Mouse (Mus musculus) forebrain, embryonic 15.5 days (tissue): ENCODE measurements at regions not wholly inside any gene's neighbourhood (a gene's known extent, or its start where the extent isn't known, plus 50 kb on each side); places are given as distances from the start of the nearest gene placed in this dataset.

ENCODE experiments used
- ATAC-seq: fragments of 200-750 bp; cut with Nextera tagmentation; replicated peaks from 2 replicates; pipeline ENCODE4 v1.8.0; 2017; ENCODE audit warnings: mild to moderate bottlenecking, moderate TSS enrichment, moderate library complexity
- H3K27ac ChIP-seq: fragments of 300-500 bp; sonication (generic); replicated peaks from 2 replicates; pipeline ENCODE4 v1.5.1; 2015; ENCODE audit warnings: mild to moderate bottlenecking, inconsistent platforms
- H3K27me3 ChIP-seq: fragments of 300-500 bp; sonication (generic); 2 replicates; pipeline ENCODE4 v1.6.1; 2015; ENCODE audit warnings: inconsistent platforms
- H3K36me3 ChIP-seq: fragments of 300-500 bp; sonication (generic); 2 replicates; pipeline ENCODE4 v1.6.1; 2015; ENCODE audit warnings: mild to moderate bottlenecking, inconsistent platforms
- H3K4me1 ChIP-seq: fragments of 300-500 bp; sonication (generic); 2 replicates; pipeline ENCODE4 v1.6.1; 2015; ENCODE audit warnings: inconsistent platforms
- H3K4me2 ChIP-seq: fragments of 300-500 bp; sonication (generic); replicated peaks from 2 replicates; pipeline ENCODE4 v1.6.1; 2015; ENCODE audit warnings: mild to moderate bottlenecking, inconsistent platforms
- H3K4me3 ChIP-seq: fragments of 300-500 bp; sonication (generic); 2 replicates; pipeline ENCODE4 v1.5.1; 2015; ENCODE audit warnings: mild to moderate bottlenecking, inconsistent platforms
- H3K9ac ChIP-seq: fragments of 300-500 bp; sonication (generic); replicated peaks from 2 replicates; pipeline ENCODE4 v1.6.1; 2015; ENCODE audit warnings: mild to moderate bottlenecking, inconsistent platforms
- H3K9me3 ChIP-seq: fragments of 300-500 bp; sonication (generic); 2 replicates; pipeline ENCODE4 v1.6.1; 2016; ENCODE audit warnings: inconsistent platforms
- WGBS: fragments of 180-500 bp; shearing (Covaris S2); methylation state at CpG from one replicate; pipeline ENCODE4 v1.1.7; 2015; ENCODE audit warnings: mixed read lengths; 5-methylcytosine and 5-hydroxymethylcytosine counted together

DNA sequence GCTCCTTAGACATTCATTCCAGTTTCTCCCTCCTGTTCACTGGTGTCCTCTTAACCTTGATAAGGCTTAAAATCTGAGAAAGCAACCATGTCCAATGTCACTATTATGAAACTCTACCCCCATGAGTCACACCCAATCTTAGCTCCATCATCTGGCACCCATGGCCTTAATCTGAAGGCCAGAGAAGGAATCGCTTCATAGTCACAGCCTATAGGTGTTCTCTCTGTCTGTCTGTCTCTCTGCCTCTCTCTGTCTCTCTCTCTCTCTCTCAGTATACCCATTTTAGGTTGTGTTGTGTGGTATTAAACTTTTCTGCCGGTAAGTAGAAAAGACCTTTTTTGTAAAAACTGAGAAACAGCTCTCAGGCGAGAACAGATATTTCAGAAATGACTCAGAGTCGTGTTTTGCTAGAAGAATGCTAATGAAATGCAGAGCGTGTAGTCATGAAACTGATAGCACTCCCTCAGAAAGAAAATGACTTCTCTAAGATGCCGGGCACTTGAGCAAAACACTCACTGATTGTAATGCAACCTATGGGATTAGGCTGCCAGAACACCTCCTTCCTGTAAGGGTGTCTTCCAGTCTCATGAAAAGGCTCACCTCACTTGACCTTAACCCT lies 133.3 kb upstream of the Spdye4c start:
- no peak for ATAC-seq
- H3K4me3 ChIP-seq, result no peak overlapping the region
- no peaks in the 10 kb centered on the region for H3K4me1 ChIP-seq
- WGBS, result 75% methylated on average over 6 of the region's 6 CpGs
- H3K9ac ChIP-seq, result no peak overlapping the region
- H3K27ac ChIP-seq, result no peak overlapping the region
- no peaks in the 10 kb centered on the region for H3K27me3 ChIP-seq
- H3K36me3 ChIP-seq, result no peaks in the 10 kb centered on the region
- no peaks in the 10 kb centered on the region; the same call in 1 of the 2 replicates for H3K9me3 ChIP-seq
- no peak overlapping the region for H3K4me2 ChIP-seq

DNA sequence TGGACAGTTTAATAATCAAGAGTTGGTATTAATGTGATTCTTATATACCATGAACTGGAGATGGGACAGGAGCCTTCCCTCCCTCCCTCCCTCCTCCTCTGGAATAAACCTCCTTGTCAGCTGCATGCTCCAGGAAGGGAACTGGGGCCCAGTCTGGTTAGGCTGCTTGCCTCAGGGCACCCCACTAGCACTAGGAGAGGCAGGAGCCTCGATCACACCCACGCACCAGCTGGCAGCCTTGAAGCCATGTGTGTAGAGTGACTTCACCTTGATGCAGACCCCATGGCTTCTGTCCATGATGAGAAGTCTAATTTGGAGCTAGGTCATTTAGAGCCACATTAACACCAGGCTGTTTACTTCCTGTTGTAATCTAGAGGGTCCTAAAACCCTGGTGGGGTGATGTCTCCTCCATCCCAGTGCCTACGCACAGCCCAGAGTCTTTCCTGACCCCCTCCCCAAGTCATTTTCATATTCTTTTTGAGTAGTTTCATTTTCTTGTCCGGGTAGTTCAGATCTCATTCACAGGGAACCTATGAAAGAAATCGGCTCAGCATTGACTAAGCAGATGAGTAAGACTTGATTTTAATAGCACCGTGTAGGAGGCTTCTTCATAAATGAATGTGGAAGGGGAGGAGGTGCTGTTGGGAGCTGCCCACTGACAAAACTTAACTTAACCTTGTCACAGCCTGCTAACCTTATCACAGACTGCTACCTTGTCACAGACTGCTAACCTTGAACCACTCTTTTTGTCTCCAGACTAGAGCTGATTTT lies 125.6 kb upstream of the Spdye4c start:
- Histone ChIP-seq H3K9me3 (no peaks in the 10 kb centered on the region; the same call in 1 of the 2 replicates), H3K36me3 (no peaks in the 10 kb centered on the region), H3K4me3 (no peak overlapping the region), H3K27me3 (no peaks in the 10 kb centered on the region), H3K9ac (no peak overlapping the region), H3K4me2 (no peak overlapping the region), H3K27ac (no peak overlapping the region), H3K4me1 (no peaks in the 10 kb centered on the region)
- ATAC-seq, result no peak
- 90% methylated on average over 6 of the region's 6 CpGs for whole genome bisulfite sequencing

DNA sequence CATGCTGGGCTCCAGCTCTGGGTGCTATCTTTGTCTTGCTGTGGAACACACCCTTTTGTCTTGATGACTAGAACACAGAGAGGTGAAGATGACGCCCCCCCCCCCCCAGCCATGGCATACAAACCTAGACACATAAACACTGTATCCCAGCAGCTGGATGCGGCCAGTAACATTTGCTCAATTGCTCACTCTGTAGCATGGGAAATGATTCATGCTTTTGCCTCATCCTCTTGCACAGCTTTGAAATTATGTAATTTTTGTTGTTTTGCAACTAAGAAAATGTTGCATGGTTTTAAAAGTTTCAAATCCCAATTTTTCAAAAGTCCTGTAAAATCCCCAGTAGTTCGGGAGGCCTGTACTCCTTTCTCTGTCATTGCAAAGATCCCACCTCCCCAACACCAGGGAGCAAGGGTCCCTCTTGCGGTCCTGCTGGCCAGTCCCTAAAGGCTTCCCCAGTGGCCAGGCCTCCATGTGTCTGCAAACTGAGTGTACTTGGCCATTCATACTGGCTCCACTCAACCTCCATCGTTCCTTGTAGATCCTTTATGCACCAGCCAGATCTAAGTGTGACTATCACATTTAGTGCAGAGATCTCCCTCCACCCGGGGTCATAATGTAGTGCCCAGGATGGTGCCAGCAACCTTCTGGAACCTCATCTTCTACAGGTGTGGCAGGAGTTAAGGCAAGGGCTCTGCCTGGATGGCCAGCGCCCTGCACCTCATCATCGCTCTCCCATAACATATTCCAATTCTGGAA lies 123.3 kb upstream of the Spdye4c start:
- no peaks in the 10 kb centered on the region for H3K27me3 ChIP-seq
- no peak overlapping the region for H3K4me3 ChIP-seq
- 90% methylated on average over 8 of the region's 8 CpGs for WGBS
- H3K27ac ChIP-seq, result no peak overlapping the region
- H3K4me1 ChIP-seq, result no peaks in the 10 kb centered on the region
- no peaks in the 10 kb centered on the region for H3K9me3 ChIP-seq
- no peaks in the 10 kb centered on the region for H3K36me3 ChIP-seq
- H3K9ac ChIP-seq, result no peak overlapping the region
- ATAC-seq, result no peak
- H3K4me2 ChIP-seq, result no peak overlapping the region

DNA sequence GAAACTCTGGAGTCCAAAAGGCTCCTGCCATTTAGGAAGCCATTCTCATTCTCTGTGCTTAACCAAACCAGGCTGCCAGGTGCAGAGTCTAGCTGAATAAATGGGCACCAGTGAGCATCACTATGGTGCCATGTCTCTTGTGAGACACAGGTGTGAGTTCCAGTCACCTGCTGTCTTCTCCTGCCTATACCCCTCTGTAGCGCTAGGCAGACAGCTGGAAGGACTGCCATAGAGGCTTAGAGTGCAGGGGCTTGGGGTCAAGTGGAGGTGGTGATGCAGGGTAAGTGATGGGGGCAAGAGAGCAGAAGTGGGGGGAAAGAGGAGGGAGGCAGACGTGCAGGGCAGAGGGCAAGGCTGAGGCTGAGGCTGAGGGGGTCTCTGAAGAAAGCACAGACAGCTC lies 122.7 kb upstream of the Spdye4c start:
- no peak overlapping the region for H3K4me3 ChIP-seq
- H3K9me3 ChIP-seq, result no peaks in the 10 kb centered on the region
- ATAC-seq, result no peak
- H3K9ac ChIP-seq, result no peak overlapping the region
- H3K36me3 ChIP-seq, result no peaks in the 10 kb centered on the region
- H3K27me3 ChIP-seq, result no peaks in the 10 kb centered on the region
- WGBS, result 85% methylated on average over 2 of the region's 2 CpGs
- H3K4me1 ChIP-seq, result no peaks in the 10 kb centered on the region
- no peak overlapping the region for H3K4me2 ChIP-seq
- H3K27ac ChIP-seq, result no peak overlapping the region

DNA sequence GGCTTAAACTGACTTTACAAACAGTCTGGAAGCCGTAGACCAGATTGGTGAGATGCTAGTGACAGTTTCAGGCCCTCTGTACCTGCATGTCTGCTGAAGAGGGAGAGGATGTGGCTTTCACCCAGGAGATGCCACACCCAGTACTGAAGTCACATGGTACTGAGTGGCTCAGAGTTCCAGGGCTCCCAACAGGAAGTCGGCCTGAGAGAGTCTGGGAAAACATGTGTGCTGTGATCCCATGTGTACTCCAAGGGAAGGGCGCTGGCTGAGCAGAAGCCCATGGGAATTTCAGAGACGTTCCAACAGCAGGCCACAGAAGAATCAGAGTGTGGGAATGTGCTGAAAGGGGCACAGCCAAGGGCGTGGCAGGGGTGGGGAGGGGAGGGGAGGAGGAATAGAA lies 120.7 kb upstream of the Spdye4c start:
- Histone ChIP-seq H3K36me3 (no peaks in the 10 kb centered on the region), H3K9ac (no peak overlapping the region), H3K9me3 (no peaks in the 10 kb centered on the region), H3K27me3 (no peaks in the 10 kb centered on the region), H3K4me1 (no peaks in the 10 kb centered on the region), H3K4me2 (no peak overlapping the region), H3K27ac (no peak overlapping the region), H3K4me3 (no peak overlapping the region)
- no peak for ATAC-seq
- WGBS, result 47% methylated on average over 5 of the region's 5 CpGs

DNA sequence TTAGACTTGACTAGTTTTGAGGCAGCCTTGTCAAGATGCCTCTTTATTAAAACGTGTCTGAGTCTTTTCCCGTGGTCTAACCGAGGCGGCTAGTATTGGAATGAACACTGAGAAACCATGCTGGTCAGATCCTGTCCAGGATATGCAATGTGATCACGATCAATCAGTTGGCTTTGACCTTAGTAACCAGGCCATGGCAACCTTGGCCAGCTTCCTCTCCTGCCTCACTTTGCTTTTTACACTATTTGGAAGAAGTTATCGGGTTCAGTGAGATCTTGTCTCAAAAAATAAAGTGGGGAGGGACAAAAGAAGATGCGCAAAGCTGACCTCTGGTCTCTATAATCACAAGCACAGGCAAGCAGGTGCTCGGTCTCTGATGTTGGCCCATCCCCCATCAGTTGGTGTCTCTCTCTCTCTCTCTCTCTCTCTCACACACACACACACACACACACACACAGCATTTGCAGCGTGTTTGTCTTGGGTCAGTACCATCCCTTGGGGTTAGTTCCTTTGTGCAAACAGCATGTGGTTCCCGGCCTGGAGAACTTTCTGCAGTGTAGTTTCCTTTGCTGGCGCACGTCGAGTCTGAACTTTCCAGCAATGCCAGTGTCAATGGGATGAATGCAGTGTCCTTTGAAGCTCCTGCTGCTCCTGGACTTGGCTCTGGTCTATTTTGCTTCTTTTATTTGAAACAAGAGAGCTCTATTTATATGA lies 117.6 kb upstream of the Spdye4c start:
- Histone ChIP-seq H3K36me3 (no peaks in the 10 kb centered on the region), H3K4me3 (no peak overlapping the region), H3K4me1 (no peaks in the 10 kb centered on the region), H3K9ac (no peak overlapping the region), H3K4me2 (no peak overlapping the region), H3K27ac (no peak overlapping the region), H3K9me3 (no peaks in the 10 kb centered on the region), H3K27me3 (no peaks in the 10 kb centered on the region)
- ATAC-seq, result no peak
- WGBS, result 81% methylated on average over 13 of the region's 13 CpGs

DNA sequence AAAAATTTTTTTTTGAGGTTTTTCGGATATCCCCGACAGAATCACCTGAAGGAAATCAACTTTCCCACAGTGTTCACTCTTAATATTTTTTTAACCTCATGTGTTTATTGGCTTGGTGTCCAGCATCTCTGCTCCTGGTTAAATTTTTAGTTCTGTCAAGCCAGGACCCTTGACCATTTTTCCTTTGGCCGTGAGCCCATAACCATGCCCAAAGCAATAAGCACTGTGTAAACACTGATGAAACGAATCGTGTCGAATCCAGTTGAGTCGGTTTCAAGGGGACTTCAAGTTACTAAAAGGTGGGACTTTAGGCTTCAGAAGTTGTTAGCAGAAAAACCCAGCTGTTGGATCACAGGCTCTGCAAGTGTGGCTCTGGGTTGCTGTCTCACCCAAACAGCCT lies 117.0 kb upstream of the Spdye4c start:
- Histone ChIP-seq H3K9ac (no peak overlapping the region), H3K27ac (no peak overlapping the region), H3K4me1 (no peaks in the 10 kb centered on the region), H3K4me2 (no peak overlapping the region), H3K9me3 (no peaks in the 10 kb centered on the region), H3K36me3 (no peaks in the 10 kb centered on the region), H3K27me3 (no peaks in the 10 kb centered on the region), H3K4me3 (no peak overlapping the region)
- ATAC-seq, result no peak
- WGBS, result 84% methylated on average over 7 of the region's 7 CpGs

DNA sequence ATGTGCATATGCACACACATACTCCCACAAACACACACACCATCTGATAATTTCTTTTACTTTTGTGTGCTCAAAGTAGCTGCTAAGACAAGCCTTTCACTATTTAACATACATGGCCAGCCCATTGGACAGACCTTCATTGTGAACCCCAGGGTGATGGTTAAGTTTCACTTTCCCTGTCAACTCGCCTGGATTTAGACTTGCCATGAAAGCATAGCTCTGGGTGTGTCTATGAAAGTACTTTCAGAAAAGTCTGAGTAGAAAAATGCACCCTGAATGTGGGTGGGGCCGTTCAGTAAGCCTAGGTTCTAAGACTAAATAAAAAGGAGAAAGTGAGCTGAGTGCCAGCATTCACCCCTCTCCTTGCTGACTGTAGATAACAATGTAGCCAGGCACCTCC lies 113.8 kb upstream of the Spdye4c start:
- 69% methylated on average over 2 of the region's 2 CpGs for WGBS
- H3K27ac ChIP-seq, result no peak overlapping the region
- no peaks in the 10 kb centered on the region for H3K36me3 ChIP-seq
- ATAC-seq, result no peak
- no peak overlapping the region for H3K9ac ChIP-seq
- no peaks in the 10 kb centered on the region for H3K9me3 ChIP-seq
- no peak overlapping the region for H3K4me3 ChIP-seq
- no peaks in the 10 kb centered on the region for H3K4me1 ChIP-seq
- no peak overlapping the region for H3K4me2 ChIP-seq
- no peaks in the 10 kb centered on the region for H3K27me3 ChIP-seq

DNA sequence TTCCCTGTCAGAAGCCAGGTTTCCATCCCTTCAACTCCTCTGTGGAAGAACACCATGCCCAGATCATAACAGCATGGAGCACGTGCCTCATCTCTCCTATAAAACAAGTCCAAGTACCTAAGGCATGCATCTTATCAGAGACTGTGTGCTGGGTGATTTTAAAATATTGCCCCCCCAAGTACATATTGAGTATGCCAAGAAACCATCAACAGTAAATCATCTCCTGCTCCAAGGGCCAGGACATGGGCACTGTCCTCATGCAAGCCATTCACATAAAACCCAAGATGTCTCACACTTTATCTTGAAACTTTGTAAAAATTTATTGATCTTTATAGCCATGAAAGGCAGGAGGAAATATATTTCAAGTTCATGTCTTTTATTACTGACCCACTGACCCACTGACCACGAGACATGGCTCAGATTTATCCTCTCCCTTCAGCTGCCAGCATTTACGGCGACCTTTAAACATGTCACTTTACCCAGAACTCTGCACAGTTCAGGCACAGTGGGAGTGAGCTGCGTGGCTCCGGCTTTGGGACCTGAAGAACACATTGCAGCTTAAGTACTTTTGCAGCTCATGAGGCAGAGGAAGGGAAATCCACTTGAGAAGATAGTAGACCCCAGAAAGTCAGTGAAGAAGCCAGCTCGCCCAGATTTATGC lies 99.7 kb upstream of the Spdye4c start:
- WGBS, result 90% methylated on average over 7 of the region's 7 CpGs
- Histone ChIP-seq H3K9ac (no peak overlapping the region), H3K4me3 (no peak overlapping the region), H3K27ac (no peak overlapping the region), H3K36me3 (no peaks in the 10 kb centered on the region), H3K4me2 (no peak overlapping the region), H3K4me1 (no peaks in the 10 kb centered on the region), H3K9me3 (no peaks in the 10 kb centered on the region), H3K27me3 (no peaks in the 10 kb centered on the region)
- ATAC-seq, result no peak

DNA sequence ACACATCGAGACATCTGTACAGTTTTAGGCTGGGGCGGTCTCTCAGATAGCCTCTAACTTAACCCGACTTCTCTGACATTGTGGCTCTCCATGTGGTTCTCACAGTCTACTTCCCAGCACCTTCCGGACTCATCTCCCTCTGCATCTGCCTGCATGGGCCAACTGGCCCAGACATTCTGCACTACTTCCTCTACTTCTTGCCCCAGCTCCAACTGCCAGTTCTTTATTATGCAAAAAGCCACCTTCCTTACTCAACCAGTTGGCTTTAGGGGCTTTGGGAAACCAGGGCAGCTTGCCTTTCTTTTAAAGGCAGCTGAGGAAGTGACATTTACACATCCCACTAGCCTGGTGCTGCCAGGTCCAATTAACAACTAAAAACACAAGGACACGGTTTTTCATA lies 97.1 kb upstream of the Spdye4c start:
- 88% methylated on average over 5 of the region's 5 CpGs for WGBS
- H3K4me3 ChIP-seq, result no peak overlapping the region
- H3K9ac ChIP-seq, result no peak overlapping the region
- no peaks in the 10 kb centered on the region for H3K36me3 ChIP-seq
- H3K9me3 ChIP-seq, result no peaks in the 10 kb centered on the region
- ATAC-seq, result no peak
- H3K4me2 ChIP-seq, result no peak overlapping the region
- no peak overlapping the region for H3K27ac ChIP-seq
- no peaks in the 10 kb centered on the region for H3K27me3 ChIP-seq
- no peaks in the 10 kb centered on the region for H3K4me1 ChIP-seq

DNA sequence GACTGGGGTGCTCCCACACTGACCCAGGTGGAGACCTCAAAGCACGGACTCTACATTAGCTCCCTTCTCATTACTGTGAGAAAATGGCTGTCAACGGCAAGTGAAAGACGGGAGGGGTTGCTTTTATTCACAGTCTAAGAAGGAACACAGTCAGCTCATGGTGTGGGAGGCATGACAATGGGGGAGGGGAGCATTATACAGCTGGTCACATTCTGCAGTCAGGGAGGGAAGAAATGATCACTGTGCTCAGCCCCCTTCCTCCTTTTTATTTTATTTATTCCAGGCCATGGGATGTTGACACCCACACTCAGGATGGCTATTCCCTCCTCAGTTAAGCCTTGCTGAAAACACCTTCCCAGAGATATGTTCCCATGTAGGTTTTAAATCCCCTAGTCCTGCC lies 93.1 kb upstream of the Spdye4c start:
- H3K36me3 ChIP-seq, result no peaks in the 10 kb centered on the region
- no peak overlapping the region for H3K27ac ChIP-seq
- H3K9ac ChIP-seq, result no peak overlapping the region
- H3K9me3 ChIP-seq, result no peaks in the 10 kb centered on the region
- H3K4me1 ChIP-seq, result no peaks in the 10 kb centered on the region
- no peaks in the 10 kb centered on the region for H3K27me3 ChIP-seq
- no peak overlapping the region for H3K4me3 ChIP-seq
- H3K4me2 ChIP-seq, result no peak overlapping the region
- WGBS, result 37% methylated on average over 3 of the region's 3 CpGs
- no peak for ATAC-seq

DNA sequence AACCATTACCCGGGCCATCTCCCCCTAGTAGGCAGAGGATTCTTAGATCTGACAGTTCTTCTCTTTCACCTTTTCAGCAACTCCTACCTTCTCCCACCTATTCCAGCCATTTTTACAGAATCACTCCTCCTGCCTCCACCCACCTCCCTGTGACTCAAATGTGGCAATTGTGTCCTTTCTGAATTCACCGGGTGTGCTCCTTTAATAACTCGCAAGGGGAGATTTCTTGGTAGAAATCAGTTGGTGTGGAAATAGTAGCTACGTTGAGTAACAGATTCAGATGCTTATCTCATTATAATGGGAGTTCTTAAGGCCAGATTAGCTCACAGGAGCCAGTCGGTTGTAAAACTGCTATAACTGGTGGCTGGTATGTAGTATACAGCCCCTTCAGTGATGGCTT lies 92.4 kb upstream of the Spdye4c start:
- Histone ChIP-seq H3K27me3 (no peaks in the 10 kb centered on the region), H3K9ac (no peak overlapping the region), H3K4me3 (no peak overlapping the region), H3K27ac (no peak overlapping the region), H3K36me3 (no peaks in the 10 kb centered on the region), H3K4me2 (no peak overlapping the region), H3K4me1 (no peaks in the 10 kb centered on the region), H3K9me3 (no peaks in the 10 kb centered on the region)
- no peak for ATAC-seq
- 86% methylated on average over 5 of the region's 5 CpGs for WGBS
